Mouse (Mus musculus) layer of hippocampus, adult 8-10 months (tissue): Measurements from ENCODE around the gene Ngly1. TPM values are rescaled to one million over a fixed set of nuclear protein-coding genes. Genes with fewer than 3 reads are reported as not detected.
"Not testable (repeated sequence)": the region's sequence is repeated elsewhere in the genome, so short reads cannot be mapped to it uniquely, and the experiment has no call there.

Experiments
- DNase-seq, 2 experiments: peaks; one replicate each; pipeline ENCODE4 v3.0.0; 2022; ENCODE audit warnings: low spot score in 2 of 2
- total RNA-seq, 4 experiments: library from RNA; stranded (reverse); gene quantifications; 2 replicates each; pipeline ENCODE4 v1.2.4; 2022

The Ngly1 gene
- total RNA-seq, 4 experiments from 2014 or later: 27.9 to 33.7 (median 32.1) TPM

DNA sequence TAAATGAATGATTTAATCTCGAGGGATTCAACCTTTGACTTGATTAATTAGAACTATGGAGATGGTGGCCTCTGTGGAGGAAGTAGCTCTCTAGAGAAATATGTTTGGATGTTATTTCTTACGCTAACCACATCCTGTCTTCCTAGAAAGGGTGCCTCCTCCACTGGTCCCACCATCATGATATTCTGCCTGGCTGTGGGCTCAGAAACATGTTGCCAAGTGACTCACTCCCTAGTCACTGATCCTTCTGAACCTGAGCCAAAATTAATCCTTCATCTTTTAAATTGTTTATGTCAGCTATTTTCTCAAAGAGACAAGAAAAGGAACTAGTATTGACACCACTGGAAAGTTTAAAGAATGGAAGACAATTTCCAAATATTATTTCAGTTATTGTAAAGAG lies 7.1 kb downstream of the Ngly1 start:
- DNase-seq: no peak

DNA sequence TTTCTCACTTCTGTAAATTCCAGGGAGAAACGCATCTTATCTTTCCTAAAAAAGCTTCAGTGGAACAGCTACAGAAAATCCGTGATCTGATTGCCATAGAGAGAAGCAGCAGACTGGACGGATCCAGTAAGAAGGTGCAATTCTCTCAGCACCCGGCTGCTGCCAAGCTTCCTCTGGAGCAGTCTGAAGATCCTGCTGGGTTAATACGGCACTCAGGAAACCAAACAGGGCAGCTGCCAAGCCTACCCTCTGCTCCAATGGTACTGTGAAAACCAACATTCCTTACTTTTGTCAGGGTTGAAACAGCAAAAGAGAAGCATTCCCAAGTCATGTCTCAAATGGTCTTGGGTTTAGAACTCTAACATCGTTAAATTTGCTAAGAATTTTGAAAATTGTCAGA lies 11.5 kb downstream of the Ngly1 start:
- DNase-seq: no peak

DNA sequence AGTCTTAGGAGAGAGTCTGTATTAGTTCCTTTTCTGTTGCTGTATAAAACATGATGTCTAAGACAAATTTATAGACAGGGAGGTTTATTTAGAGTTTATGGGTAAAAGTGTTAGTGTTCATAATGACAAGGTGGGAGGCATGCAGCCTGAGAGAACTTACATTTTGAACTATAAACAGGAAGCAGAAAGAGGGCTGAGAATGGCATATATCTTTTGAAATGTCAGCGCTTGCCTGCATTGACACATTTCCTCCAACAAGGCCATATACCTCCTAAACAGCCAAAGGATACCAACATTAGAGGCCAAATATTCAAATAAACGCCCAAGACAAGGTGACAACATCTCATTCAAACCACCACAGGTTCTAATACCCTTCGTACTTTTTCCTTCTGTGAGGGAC lies 12.8 kb downstream of the Ngly1 start:
- DNase-seq: no peak

DNA sequence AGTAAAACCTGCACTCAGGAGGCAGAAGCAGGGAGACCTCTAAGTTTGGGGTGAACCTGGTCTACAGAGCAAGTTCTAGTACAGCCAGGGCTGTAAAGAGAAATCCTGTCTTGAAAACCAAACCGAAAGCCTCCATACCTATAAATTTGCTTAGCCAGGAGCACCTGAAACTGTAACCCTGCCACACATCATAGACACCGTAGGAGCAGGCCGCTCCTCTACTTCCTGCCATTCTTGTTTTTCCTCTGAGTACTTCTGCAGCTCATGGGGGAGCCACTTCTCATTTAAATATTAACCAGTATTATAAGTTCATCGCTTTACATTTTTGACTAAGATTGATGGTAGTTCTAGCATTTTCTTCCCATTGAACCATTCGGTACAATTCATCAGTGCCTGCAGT lies 17.9 kb downstream of the Ngly1 start:
- DNase-seq: no peak

DNA sequence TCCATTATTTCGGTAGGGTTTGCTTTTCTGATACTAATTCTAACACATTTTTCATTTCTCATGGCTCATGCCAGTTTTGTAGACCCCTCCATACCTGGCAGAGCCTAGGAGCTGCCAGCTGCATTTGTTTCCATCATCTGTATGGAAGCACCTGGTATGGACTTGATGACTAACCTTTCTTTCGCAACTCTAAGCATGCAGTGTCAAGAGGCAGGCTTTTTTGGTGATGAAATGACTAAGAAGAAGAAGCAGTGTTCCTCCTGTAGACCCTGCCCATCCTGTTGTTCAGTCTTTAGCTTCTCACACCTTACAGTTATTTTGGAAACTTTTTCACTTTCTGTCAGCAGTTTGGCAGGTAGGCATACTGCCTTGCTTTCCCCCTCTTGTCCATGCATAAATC lies 20.7 kb downstream of the Ngly1 start:
- no peak for DNase-seq

DNA sequence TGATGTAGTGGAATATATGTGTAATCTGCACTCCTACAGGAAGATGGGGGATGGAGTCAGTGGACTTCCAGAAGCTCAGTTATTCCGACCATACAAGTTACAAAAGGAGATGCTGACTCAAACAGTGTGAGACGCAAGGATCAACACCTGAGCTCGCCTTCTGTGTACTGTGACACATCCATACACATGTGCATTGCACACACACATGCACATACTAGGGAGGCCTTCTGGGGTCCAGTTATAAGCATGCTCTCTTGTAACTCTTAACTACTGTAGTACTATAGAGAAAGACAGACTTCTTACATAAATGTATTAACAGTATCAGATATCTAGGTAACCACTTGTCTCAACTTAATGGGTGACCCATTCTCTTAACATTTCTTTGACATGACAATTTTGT lies 24.6 kb downstream of the Ngly1 start:
- no peak for DNase-seq

DNA sequence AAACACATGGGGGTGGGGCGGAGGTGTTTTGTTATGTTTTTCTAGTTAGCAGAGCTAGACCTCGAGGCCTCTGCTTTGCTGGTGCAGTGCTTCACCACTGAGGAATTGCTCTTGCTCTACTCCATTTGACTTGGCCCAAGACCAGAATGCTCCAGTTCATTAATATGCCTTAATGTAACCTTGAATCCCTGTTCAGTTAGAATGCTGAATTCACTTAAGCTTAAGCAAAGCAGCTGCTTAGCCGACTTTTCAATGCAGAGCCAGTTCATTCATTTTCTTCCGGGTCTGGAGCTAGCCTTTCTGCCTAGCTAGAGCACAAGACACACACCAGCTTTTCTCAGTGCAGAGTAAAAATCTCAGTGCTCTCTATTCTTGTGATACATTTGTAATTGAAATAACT lies 30.1 kb downstream of the Ngly1 start:
- DNase-seq: no peak

DNA sequence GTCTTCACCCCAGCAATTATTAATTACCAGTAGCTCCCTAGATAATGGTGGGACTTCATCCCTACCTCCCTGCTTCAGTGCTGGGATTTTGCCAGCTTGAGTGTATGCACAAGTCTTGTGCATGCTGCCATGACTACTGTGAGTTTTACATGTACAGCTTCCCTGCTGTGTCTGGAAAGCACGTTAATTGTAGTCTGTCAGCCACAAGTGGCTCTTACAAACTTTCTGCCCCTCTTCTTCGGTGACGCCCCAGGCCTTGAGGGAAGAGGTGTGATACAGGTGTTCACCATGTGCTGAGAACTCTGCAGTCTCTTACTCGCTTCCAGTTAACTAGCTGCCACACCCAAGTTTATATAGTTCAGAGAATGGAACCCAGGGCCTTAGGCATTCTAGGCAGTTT lies 34.9 kb downstream of the Ngly1 start:
- no peak for DNase-seq

DNA sequence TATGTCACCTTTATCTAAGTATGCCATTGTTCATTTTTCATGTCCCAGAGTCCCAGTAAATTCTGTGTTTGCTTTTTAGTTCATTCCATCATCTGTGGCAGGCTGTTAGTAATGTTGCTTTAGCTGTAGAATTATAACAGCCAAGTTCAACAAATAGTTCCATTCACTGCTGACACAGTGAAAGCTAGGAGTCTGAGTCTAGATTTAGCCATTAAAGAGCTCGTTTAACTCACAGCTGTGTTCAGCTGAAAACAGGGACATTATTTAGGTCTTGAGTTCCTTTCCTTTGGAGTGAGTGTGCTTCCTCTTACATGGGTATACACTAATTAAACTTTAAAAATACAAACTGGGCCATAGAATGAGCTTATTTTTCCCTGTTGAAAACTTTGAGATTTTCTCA lies 43.3 kb downstream of the Ngly1 start:
- no peak for DNase-seq

DNA sequence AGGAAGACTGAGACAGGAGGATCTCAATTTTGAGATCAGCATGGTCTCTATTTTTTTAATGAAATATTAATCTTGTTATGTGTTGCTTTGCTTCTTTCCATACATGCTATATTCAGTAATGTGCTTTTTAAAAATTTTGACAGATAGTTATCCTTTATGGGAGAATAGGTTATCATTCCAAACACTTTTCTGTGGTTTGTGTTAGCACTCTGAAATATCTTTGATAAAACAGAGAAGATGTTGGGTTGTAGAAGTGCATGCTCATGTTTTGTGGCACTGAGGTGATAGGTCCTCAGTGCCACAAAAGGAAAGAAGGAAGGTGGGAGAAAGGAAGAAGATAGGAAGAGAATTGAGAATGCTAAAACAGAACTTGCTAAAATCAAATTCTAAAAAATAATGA lies 43.9 kb downstream of the Ngly1 start:
- DNase-seq: no peak

DNA sequence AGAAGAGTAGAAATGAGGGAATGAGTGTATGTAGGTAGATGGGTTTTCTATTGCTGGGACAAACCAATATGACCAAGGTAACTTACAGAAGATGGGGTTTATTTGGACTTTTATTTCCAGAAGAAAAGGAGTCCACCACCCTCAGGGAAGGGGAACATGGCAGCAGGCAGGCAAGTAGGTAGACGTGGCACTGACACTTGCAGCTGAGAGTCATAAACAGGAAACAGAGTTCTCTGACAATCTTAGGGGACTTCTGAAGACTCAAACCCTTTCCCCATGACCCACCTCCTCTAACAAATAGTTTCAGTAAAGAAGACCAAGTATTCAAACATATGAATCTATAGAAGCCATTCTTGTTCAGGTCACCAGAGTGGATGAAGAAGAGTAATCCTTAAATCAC lies 44.8 kb downstream of the Ngly1 start:
- no peak for DNase-seq

DNA sequence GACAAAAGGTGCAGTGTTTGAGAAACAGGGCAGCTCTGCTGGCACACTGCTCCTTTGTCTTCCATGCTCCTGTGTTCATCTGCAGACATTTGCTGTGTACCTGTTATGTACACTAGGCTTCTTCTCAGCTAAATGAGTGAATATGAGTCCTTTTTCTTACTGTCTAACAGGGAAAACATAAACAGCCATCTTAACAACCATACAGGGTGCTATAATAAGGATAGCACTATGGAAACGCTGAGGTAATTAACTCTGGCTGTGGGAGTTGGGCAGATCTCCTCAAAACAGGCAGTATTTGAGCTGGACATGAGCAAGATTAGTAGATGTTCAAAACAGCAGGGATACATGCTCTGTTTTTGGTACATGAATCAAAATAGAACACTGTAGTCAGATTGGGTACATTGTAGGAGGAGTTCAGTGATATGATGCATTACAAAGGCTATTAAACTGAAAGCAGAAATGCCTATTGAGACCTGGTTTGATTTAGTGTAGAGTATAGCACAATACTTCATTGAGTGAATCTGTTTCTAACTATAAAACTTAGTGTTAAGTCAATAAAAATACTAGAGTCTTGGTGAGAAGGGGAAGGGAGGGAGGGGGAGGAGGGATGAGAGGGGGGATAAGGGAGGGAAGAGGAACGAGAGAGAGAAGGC lies 47.9 kb downstream of the Ngly1 start:
- no peak for DNase-seq

DNA sequence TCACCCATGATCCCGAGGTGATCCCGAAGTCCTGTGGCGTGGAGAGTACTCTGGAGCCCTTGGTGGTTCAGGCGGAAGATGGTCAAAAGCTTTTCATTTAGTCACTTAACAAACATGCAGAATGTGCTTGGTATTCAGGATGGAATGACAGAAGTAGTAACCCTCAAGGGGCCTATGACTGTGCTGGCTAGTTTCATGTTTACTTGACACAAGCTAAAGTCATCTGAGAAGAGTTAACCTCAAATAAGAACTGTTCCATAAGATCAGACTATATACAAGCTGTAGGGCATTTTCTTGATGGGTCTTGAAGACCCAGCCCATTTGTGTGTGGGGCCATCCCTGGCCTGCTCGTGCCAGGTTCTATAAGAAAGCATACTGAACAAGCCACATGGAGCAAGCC lies 52.7 kb downstream of the Ngly1 start:
- no peak for DNase-seq

DNA sequence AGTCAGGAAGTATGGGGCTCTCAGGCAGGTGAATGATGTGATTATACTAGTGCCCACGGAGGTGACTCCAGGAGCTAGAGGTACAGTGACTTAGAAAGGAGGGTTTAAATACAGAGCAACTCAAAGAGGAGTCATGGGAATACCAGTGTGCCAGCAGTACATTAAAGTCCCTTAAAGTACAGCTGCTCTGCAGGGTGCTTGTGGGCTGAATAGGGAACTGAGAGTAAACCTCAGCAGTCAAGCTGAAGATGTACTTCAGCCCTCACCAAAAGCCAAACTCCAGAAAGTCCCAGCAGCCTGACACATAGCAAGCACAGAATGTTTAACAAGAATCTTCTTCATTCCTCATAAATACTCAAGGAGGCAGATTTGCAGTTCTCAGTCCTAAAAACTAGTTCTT lies 53.6 kb downstream of the Ngly1 start:
- DNase-seq: no peak

DNA sequence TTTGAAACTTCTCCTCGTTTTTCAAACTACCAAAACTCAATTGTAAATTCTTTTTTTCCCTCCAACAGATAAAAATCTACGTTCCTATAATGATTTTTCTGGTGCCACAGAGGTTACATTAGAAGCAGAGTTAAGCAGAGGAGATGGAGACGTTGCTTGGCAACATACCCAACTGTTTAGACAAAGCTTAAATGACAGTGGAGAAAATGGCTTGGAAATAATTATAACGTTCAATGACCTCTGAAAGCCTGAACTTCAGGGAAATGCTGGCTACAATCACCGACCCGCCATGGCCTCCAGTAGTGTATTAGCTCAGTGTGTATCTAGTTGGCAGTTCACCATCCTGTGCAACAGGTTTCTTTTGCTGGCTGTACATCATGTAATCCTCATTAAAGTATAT lies 61.7 kb downstream of the Ngly1 start:
- no peak for DNase-seq

DNA sequence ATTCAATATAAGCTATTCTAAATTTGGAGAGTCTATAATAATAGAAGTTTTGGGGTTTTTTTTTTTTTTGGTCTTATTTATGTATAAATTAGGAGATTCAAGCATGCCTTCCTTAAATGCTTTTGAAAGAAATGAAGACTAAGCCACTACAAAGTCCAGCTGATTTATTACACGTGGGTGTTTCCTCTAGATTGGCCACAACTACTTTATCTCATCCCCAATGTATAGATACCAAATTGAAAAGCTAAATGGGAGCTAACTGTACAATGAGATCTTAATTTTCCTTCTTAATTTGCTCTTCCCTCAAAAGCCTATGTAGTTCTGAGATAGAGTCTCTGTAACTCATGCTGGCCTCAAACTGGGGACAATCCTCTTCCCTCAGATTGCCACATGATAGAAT lies 63.5 kb downstream of the Ngly1 start:
- DNase-seq: no peak

DNA sequence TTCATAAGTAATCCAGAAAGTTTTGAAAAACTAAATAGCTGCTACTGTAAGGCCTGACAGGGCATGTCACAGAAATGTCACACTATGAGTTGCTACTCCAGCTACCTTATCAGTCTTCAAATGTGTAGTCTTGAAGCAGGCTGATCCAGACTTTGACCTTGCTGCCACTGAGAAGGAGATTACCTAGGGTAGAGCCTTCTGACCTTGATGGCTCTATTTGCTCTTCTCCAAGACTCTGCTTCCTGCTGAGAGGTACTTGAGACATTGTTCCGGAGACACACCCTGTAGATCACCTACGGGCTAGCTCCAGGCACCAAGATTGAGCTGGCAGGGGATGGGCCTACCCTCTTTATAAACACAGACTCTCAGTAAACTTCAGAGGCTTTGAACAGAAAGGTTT lies 64.0 kb downstream of the Ngly1 start:
- not testable (repeated sequence) for DNase-seq

DNA sequence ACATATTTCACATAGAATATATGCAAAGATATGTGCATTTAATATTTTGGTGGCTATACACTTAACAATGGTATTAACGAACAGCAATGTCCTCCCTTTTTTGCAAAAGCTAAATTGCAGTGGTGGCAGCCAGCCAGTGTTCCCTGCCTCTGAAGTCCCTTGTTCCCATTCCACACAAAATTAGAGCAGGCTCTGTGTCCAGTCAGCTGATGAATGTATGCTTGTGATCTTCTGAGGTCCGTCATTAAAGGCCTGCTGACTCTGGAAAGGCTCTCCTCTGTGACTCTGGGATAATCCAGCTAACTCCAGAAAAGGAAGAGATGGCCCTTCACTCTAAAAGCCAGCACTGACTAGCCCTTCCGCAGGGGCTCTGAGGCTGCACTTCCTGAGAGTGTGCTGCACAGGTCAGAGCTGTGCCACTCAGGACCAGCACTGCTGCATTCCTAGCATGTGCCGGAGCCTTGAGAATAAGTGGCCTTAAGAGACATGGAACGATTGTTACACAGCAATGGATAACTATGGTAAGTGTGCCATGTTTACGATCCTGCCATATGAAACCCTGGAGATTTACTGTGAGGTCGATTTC lies 64.9 kb downstream of the Ngly1 start:
- no peak for DNase-seq

DNA sequence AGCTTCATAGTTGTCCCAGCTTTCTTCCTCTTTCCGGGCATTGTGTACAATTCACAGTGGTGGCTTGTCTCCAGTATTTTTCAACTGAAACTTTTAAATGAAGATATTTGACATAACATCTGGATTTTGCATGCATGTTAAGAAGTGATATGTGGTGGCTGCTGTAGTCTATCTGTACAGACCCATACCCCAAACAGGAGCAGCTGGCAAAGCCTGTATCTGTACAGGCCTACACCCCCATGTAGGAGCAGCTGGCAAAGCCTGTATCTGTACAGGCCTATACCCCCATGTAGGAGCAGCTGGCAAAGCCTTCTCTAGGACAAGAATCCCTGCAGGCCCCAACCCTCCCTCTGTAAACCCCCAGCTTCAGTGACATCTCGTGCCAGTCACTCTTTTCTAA lies 65.8 kb downstream of the Ngly1 start:
- no peak for DNase-seq

DNA sequence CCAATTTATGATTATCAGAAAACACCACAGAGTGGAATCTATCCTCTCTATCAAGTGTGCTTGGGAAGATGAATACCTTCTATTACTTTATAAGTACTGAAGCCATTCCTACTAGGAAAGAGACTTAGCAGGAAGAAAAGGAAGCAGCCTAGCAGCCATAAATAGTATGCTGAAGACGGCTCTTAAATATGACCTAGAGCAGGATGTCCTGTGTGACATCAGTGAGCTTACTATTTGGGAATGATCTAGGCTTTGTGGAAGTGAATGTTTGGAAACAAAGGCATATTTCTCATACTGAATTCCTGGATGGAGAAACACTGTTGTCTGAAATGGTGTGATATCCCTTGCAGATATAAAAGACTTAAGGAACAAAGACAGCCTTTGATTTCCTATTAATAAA lies 67.6 kb downstream of the Ngly1 start:
- DNase-seq: no peak

DNA sequence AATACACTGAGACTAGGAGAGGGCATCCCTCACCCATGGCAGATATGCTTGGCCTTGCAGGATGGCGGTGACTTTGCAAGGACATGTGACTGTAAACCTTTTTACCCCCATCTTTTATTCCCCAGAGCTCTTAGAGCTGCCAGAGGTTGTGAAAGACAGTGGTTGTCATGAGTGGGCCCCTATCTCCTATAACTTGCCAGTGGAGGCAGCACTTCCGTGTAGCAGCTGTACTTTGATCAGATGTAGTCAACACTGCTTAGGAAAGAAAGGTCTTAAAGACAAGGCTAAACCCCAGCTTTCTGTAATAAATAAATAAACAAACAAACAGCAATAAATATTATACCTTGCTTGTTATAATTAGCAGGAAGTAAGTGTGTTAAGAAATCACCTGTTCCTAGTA lies 70.7 kb downstream of the Ngly1 start:
- no peak for DNase-seq

DNA sequence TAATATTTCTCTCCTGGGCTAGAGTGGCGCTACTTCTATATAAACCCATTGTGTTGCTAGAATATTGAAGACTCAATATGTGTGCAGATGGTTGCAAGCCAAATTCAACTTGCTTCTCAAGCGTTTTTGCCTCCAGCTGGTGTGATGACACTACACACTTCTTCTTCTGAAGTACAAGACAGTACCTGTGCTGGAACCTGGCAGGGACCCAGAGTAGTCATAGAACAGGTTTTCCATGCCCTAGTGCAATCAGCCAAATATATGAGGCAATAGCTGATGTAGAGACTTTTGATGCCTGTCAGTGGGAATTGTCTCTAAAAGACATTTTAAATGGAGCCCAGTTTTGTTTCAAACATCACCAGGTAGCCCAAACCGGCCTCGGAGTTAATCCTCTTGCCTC lies 75.3 kb downstream of the Ngly1 start:
- DNase-seq: no peak

DNA sequence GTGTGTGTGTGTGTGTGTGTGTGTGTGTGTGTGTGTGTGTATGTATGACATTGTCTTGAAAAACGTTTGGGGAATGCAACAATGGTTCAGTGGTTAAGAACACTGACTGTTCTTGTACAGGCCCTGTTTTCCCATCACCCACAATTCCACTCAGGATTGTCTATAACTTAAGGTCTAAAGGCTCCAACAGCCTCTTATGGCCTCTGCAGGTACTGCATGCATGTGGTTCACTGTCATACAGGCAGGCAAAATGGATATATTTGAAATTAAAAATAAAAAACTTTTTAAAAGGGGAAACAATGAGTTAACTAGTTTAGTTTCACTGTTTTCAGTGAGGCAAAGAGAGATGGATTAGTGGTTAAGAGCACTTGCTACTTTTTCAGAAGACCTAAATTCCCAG lies 76.1 kb downstream of the Ngly1 start:
- no peak for DNase-seq

DNA sequence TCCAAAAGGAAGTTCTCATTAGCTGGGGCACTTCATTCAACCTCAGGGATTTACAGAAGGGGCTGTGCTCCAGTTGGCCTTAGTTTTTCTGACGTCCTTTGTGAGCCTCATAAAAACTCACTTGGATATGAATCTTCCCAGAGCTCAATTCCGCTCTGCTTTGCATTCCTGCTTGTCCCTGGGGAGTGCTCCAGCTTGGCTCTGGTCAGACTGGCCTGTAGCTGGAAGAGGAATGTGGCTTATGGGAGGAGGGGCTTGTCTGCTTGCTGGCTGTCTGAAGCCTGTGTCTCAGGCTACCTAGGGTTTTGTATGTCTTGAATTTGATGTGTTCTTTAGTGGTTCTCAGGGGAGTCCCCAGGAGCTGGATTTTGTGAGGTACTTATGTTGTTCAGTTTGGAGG lies 79.5 kb downstream of the Ngly1 start:
- DNase-seq: no peak
